Mouse (Mus musculus): ENCODE data around the gene Dctn2. TPM values are rescaled to one million over a fixed set of nuclear protein-coding genes. Genes with fewer than 3 reads are reported as not detected.

Gene Dctn2
- polyA plus RNA-seq, 1 experiment from 2014 or later = 188 TPM

GRCm38 (mm10) chr10:127285644-127286043 is 19.5 kb downstream of the Dctn2 start:
- WGBS = 79% methylated on average over 13 of the region's 13 CpGs
- Histone ChIP-seq H3K9me3 (no peaks in the 10 kb centered on the region), H3K27me3 (no peaks in the 10 kb centered on the region), H3K36me3 (peaks cover 69% of the 10 kb centered on the region), H3K27ac (no peak overlapping the region), H3K4me1 (peaks cover 43% of the 10 kb centered on the region), H3K4me3 (no peak overlapping the region), H3K9ac (peak overlapping the region; percentile 39; the same call in 1 of the 2 replicates), H3K4me2 (replicated peaks) (0 out of 2 replicates have a peak overlapping the region, but pooled peaks have one; percentile 95)
- ATAC-seq (ENCODE audit: low FRiP score, low read depth) = no peak

DNA sequence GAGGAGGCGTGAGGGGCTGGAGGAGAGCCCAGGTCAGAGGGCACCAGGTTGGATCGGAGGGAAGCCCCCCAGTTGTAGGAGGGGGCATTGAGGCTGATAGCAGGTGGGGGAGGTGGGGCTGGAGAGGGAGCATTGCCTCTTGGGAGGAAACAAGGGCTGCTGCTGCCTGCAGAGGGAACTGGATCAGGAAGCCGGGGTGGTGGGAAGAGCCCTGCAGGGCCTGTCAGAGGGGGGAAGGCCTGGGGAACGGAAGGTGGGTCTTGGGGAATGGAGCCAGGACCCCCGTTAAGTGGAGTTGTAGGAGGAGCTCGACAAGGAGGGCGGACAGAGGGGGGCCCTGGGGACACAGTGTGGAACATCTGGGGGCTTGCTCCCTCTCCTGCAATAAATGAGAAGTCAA is 20.0 kb downstream of the Dctn2 start:
- H3K27me3 ChIP-seq = no peaks in the 10 kb centered on the region
- H3K9ac ChIP-seq = peak overlapping the region; percentile 82
- peak overlapping the region; percentile 70; the same call in 1 of the 2 replicates for H3K4me3 ChIP-seq
- H3K27ac ChIP-seq = no peak overlapping the region
- H3K36me3 ChIP-seq = peaks cover 63% of the 10 kb centered on the region
- peaks cover 43% of the 10 kb centered on the region for H3K4me1 ChIP-seq
- WGBS = 82% methylated on average over 7 of the region's 7 CpGs
- peak overlapping the region; percentile 95 for H3K4me2 ChIP-seq (replicated peaks)
- no peaks in the 10 kb centered on the region for H3K9me3 ChIP-seq
- no peak for ATAC-seq (ENCODE audit: low FRiP score, low read depth)

- peak overlapping the region; percentile 82 for H3K9ac ChIP-seq
- H3K9me3 ChIP-seq = no peaks in the 10 kb centered on the region
- H3K4me3 ChIP-seq = peak overlapping the region; percentile 70
- H3K4me2 ChIP-seq (replicated peaks) = peak overlapping the region; percentile 95
- peaks cover 49% of the 10 kb centered on the region for H3K4me1 ChIP-seq
- whole genome bisulfite sequencing = 64% methylated on average over 7 of the region's 7 CpGs
- peaks cover 58% of the 10 kb centered on the region for H3K36me3 ChIP-seq
- 0 out of 2 replicates have a peak overlapping the region, but pooled peaks have one; percentile 98 for H3K27ac ChIP-seq
- no peaks in the 10 kb centered on the region for H3K27me3 ChIP-seq
- ATAC-seq (ENCODE audit: low FRiP score, low read depth) = no peak
Measured at GRCm38 (mm10) chr10:127286730-127287129, 20.6 kb downstream of the Dctn2 start.

GRCm38 (mm10) chr10:127287271-127287935 is 21.2 kb downstream of the Dctn2 start:
- peak overlapping the region; percentile 70 for H3K4me3 ChIP-seq
- no peaks in the 10 kb centered on the region for H3K9me3 ChIP-seq
- no peaks in the 10 kb centered on the region for H3K27me3 ChIP-seq
- peaks cover 55% of the 10 kb centered on the region for H3K4me1 ChIP-seq
- peak overlapping the region; percentile 95 for H3K4me2 ChIP-seq (replicated peaks)
- WGBS = 70% methylated on average over 15 of the region's 15 CpGs
- H3K36me3 ChIP-seq = peaks cover 51% of the 10 kb centered on the region
- peak overlapping the region; percentile 98 for H3K27ac ChIP-seq
- no peak for ATAC-seq (ENCODE audit: low FRiP score, low read depth)
- peak overlapping the region; percentile 82 for H3K9ac ChIP-seq

DNA sequence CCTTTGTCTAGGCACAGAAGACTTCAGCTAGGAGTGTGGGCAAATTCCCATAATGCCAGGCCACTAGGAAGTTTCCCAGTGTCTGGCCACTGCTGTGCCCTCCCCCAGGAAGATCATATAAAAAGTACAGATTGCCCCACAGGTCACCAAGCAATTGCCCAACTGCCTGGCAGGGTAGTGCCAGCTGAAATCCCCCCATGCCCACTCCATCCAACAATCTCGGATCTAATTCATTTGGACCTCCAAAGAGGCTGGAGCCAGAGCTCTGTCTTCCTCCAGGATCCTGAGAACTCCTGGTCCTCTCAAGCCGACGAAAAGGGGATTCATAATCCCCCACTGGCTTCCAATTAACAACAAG is 21.7 kb downstream of the Dctn2 start:
- ATAC-seq (ENCODE audit: low FRiP score, low read depth) = no peak
- peak overlapping the region; percentile 95 for H3K4me2 ChIP-seq (replicated peaks)
- H3K36me3 ChIP-seq = peaks cover 46% of the 10 kb centered on the region
- H3K9ac ChIP-seq = peak overlapping the region; percentile 82
- H3K4me1 ChIP-seq = peaks cover 60% of the 10 kb centered on the region
- H3K9me3 ChIP-seq = no peaks in the 10 kb centered on the region
- peak overlapping the region; percentile 98 for H3K27ac ChIP-seq
- 2% methylated on average over 3 of the region's 3 CpGs for WGBS
- H3K4me3 ChIP-seq = peak overlapping the region; percentile 70
- H3K27me3 ChIP-seq = no peaks in the 10 kb centered on the region

DNA sequence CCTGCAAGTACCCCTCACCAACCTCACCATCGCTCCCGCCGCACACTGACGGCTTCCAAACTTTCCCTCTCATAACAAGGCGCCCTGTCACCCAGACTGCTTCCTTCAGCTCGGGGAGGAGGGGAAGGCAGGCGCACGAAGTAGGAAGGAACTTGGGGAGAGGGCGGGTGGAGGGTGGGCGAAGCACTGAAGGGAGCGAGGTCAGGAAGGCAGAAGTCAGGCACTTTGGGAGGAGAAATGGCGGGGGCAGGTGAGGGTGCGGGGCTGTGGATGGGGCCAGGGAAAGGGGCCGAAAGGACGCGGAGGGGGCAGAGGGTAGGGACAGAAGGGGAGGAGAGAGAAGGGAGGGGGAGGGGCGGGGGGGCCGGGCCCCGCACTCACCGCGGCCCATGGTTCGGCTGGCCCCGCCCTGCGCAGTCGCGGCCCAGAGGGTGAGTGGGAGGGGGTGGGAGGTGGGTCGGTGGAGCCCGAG is 22.2 kb downstream of the Dctn2 start:
- Histone ChIP-seq H3K4me2 (replicated peaks) (peak overlapping the region; percentile 95), H3K4me1 (peaks cover 61% of the 10 kb centered on the region), H3K4me3 (peak overlapping the region; percentile 70), H3K9ac (peak overlapping the region; percentile 82), H3K36me3 (peaks cover 46% of the 10 kb centered on the region), H3K9me3 (no peaks in the 10 kb centered on the region), H3K27ac (peak overlapping the region; percentile 98), H3K27me3 (no peaks in the 10 kb centered on the region)
- ATAC-seq (ENCODE audit: low FRiP score, low read depth) = peak; percentile 14
- under 1% methylated on average over 16 of the region's 28 CpGs for WGBS

- WGBS = under 1% methylated on average over 31 of the region's 65 CpGs
- H3K4me2 ChIP-seq (replicated peaks) = peak within 1 kb of the TSS; percentile 95
- H3K27me3 ChIP-seq = no peaks in the 10 kb centered on the region
- peak within 1 kb of the TSS; percentile 98 for H3K27ac ChIP-seq
- peaks cover 61% of the 10 kb centered on the region for H3K4me1 ChIP-seq
- H3K36me3 ChIP-seq = peaks cover 46% of the 10 kb centered on the region
- peak; percentile 12 for ATAC-seq (ENCODE audit: low FRiP score, low read depth)
- peak within 1 kb of the TSS; percentile 70 for H3K4me3 ChIP-seq
- no peaks in the 10 kb centered on the region for H3K9me3 ChIP-seq
- H3K9ac ChIP-seq = peak within 1 kb of the TSS; percentile 82
Measured at GRCm38 (mm10) chr10:127288800-127289572, 22.8 kb downstream of the Dctn2 start, which contains the start of gene Mbd6. Gene Mbd6, minus strand, starts transcription at chr10:127289018.

DNA sequence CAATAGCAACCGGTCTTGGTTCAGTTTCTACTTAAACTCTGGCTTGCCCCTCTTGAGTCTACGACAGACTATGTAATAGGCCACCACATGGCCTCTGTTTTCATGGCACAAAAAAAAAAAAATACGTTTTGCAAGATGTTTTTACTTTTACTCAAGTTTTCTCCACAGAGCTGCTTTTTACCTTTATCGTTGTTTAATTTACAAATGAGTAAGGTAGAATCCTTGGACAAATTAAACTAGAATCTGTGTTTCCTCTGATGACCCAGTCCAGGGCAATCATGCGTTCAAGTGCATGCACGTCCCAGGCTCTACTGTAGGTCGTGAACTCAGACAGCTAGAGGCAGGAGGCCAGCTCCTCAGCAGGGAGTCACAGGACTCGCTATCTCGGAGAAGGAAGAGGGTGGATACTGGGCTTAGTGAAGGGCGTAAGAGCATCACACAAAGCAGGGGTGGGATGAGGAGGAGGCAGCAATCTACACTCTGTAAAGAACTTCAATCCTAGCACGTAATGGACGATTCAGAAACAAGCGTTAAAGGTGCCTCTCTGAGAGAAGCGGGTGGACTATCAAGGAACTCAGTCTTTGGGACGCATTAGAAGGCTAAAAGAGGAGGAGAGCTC is 23.5 kb downstream of the Dctn2 start:
- peak overlapping the region; percentile 70 for H3K4me3 ChIP-seq
- H3K9me3 ChIP-seq = no peaks in the 10 kb centered on the region
- peak overlapping the region; percentile 82 for H3K9ac ChIP-seq
- H3K27me3 ChIP-seq = no peaks in the 10 kb centered on the region
- WGBS = 2% methylated on average over 15 of the region's 15 CpGs
- peaks cover 59% of the 10 kb centered on the region for H3K4me1 ChIP-seq
- peaks cover 46% of the 10 kb centered on the region for H3K36me3 ChIP-seq
- peak overlapping the region; percentile 98 for H3K27ac ChIP-seq
- H3K4me2 ChIP-seq (replicated peaks) = peak overlapping the region; percentile 95
- no peak for ATAC-seq (ENCODE audit: low FRiP score, low read depth)

DNA sequence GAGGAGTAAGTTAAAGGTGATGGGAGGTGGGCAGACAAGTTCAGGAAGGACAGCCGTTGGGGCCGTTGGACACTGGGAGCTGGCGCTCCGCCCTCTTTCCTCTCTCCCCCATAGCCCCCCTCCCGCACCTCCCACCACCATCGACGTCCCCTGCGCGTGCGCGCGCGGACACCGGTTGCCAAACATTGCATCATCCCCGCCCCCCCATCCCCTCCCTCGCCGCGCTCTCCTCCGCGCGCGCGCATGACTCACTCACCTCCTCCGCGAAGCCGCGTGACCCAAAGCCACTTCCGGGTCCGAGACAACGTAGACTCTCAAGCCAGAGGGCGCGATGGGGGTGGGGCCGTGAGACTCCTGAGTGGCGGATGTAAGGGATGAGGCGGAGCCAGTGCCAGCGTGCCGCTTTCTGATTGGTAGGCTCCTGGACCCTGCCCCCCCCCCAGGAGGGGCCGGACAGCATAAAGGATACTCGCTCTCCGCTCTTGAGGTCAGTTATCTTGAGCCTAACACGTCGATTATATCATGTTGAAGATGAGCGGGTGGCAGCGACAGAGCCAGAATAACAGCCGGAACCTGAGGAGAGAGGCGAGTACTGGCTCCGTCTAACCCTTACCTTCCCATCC is 24.2 kb downstream of the Dctn2 start:
- Histone ChIP-seq H3K27ac (peak overlapping the region; percentile 98), H3K9me3 (no peaks in the 10 kb centered on the region), H3K36me3 (peaks cover 46% of the 10 kb centered on the region), H3K9ac (peak overlapping the region; percentile 69), H3K4me1 (peaks cover 52% of the 10 kb centered on the region), H3K27me3 (no peaks in the 10 kb centered on the region), H3K4me2 (replicated peaks) (peak overlapping the region; percentile 95), H3K4me3 (peak overlapping the region; percentile 70)
- under 1% methylated on average over 47 of the region's 47 CpGs for whole genome bisulfite sequencing
- ATAC-seq (ENCODE audit: low FRiP score, low read depth) = peak; percentile 93

- no peaks in the 10 kb centered on the region for H3K9me3 ChIP-seq
- peaks cover 44% of the 10 kb centered on the region for H3K4me1 ChIP-seq
- H3K4me2 ChIP-seq (replicated peaks) = peak overlapping the region; percentile 95
- peak; percentile 64 for ATAC-seq (ENCODE audit: low FRiP score, low read depth)
- H3K9ac ChIP-seq = peak overlapping the region; percentile 69
- WGBS = 3% methylated on average over 19 of the region's 19 CpGs
- no peaks in the 10 kb centered on the region for H3K27me3 ChIP-seq
- peak overlapping the region; percentile 85 for H3K27ac ChIP-seq
- peaks cover 46% of the 10 kb centered on the region for H3K36me3 ChIP-seq
- H3K4me3 ChIP-seq = peak overlapping the region; percentile 70
Measured at GRCm38 (mm10) chr10:127290930-127291880, 25.0 kb downstream of the Dctn2 start.

Measured in limb, embryonic 13.5 days (tissue).